Mouse (Mus musculus) MEL (cell line): ENCODE data around the gene Engase. TPM values are rescaled to one million over a fixed set of nuclear protein-coding genes. Genes with fewer than 3 reads are reported as not detected.

Source experiments
- DNase-seq: peaks from one replicate; pipeline ENCODE4 v3.0.0; 2011; ENCODE audit warnings: low read depth, low spot score
- H3K27ac ChIP-seq: 2 replicates; pipeline ENCODE4 v1.5.1; 2012; ENCODE audit warnings: low read depth, mild to moderate bottlenecking, control low read depth, low read length, moderate library complexity; ENCODE audit not compliant: control insufficient read depth
- H3K27me3 ChIP-seq, 2 experiments: fragments of 150-350 bp in 1 of 2; sonication (generic) in 1 of 2; 2 replicates each; pipeline ENCODE4 v1.6.1; 2012; ENCODE audit warnings: low read length in 2 of 2, mild to moderate bottlenecking in 2 of 2, improper control_type of control experiment in 1 of 2, moderate library complexity in 1 of 2; ENCODE audit not compliant: insufficient read depth in 2 of 2, control insufficient read depth in 1 of 2
- H3K36me3 ChIP-seq, 2 experiments: 2 replicates each; pipeline ENCODE4 v1.6.1; 2012 to 2014; ENCODE audit warnings: low read length in 2 of 2, improper control_type of control experiment in 1 of 2, inconsistent platforms in 1 of 2, mild to moderate bottlenecking in 1 of 2; ENCODE audit not compliant: insufficient read depth in 2 of 2, control insufficient read depth in 1 of 2
- H3K4me1 ChIP-seq, 2 experiments: fragments of 150-350 bp in 1 of 2; sonication (generic) in 1 of 2; 2 replicates each; pipeline ENCODE4 v1.6.1; 2012; ENCODE audit warnings: low read length in 2 of 2, improper control_type of control experiment in 1 of 2, mild to moderate bottlenecking in 1 of 2; ENCODE audit not compliant: insufficient read depth in 2 of 2, control insufficient read depth in 1 of 2
- H3K4me3 ChIP-seq, 2 experiments: fragments of 150-350 bp in 1 of 2; sonication (generic) in 1 of 2; 2 replicates each; pipeline ENCODE4 v1.5.1; 2012; ENCODE audit warnings: low read depth in 2 of 2, low read length in 2 of 2, mild to moderate bottlenecking in 2 of 2, moderate library complexity in 2 of 2, control low read depth in 1 of 2, improper control_type of control experiment in 1 of 2; ENCODE audit not compliant: control insufficient read depth in 1 of 2, insufficient read depth in 1 of 2
- H3K79me2 ChIP-seq: 2 replicates; pipeline ENCODE4 v1.6.1; 2012; ENCODE audit warnings: mild to moderate bottlenecking, low read length, moderate library complexity; ENCODE audit not compliant: control insufficient read depth, poor library complexity, insufficient read depth
- H3K9ac ChIP-seq: 2 replicates; pipeline ENCODE4 v1.6.1; 2012; ENCODE audit warnings: low read depth, mild to moderate bottlenecking, control low read depth, low read length, moderate library complexity; ENCODE audit not compliant: control insufficient read depth, poor library complexity, severe bottlenecking
- H3K9me3 ChIP-seq: fragments of 150-350 bp; sonication (generic); replicated peaks from 2 replicates; pipeline ENCODE4 v1.6.1; 2012; ENCODE audit warnings: mild to moderate bottlenecking, low read length, improper control_type of control experiment, moderate library complexity; ENCODE audit not compliant: insufficient read depth
- CHD2 ChIP-seq: IDR thresholded peaks from 2 replicates; pipeline ENCODE4 v1.6.1; 2011; ENCODE audit warnings: low read length, improper control_type of control experiment
- CTCF ChIP-seq, 3 experiments: IDR thresholded peaks in 2 of 3; conservative IDR thresholded peaks in 1 of 3; 2 replicates each; pipeline ENCODE4 v1.5.1; 2011 to 2012; ENCODE audit warnings: low read length in 3 of 3, low read depth in 2 of 3, mild to moderate bottlenecking in 2 of 3, improper control_type of control experiment in 1 of 3, inconsistent platforms in 1 of 3, mixed read lengths in 1 of 3, moderate library complexity in 1 of 3; ENCODE audit not compliant: control insufficient read depth in 1 of 3, insufficient read depth in 1 of 3, poor library complexity in 1 of 3, severe bottlenecking in 1 of 3
- E2F4 ChIP-seq: IDR thresholded peaks from 2 replicates; pipeline ENCODE4 v1.6.1; 2011; ENCODE audit warnings: low read depth, low read length, improper control_type of control experiment, borderline replicate concordance
- ETS1 ChIP-seq: IDR thresholded peaks from 2 replicates; pipeline ENCODE4 v1.6.1; 2012; ENCODE audit warnings: low read depth, mild to moderate bottlenecking, inconsistent platforms, low read length, improper control_type of control experiment, moderate library complexity
- GATA1 ChIP-seq: IDR thresholded peaks from 2 replicates; pipeline ENCODE4 v1.6.1; 2011; ENCODE audit warnings: low read depth, low read length, improper control_type of control experiment
- HCFC1 ChIP-seq: IDR thresholded peaks from 2 replicates; pipeline ENCODE4 v1.6.1; 2012; ENCODE audit warnings: low read depth, mild to moderate bottlenecking, inconsistent platforms, low read length, improper control_type of control experiment, moderate library complexity
- KAT2A ChIP-seq: conservative IDR thresholded peaks from 2 replicates; pipeline ENCODE4 v1.6.1; 2012; ENCODE audit warnings: low read depth, low read length, improper control_type of control experiment, inconsistent platforms
- MAFK ChIP-seq: IDR thresholded peaks from 2 replicates; pipeline ENCODE4 v1.6.1; 2011; ENCODE audit warnings: low read depth, mild to moderate bottlenecking, low read length, improper control_type of control experiment, borderline replicate concordance
- MAX ChIP-seq: IDR thresholded peaks from 2 replicates; pipeline ENCODE4 v1.6.1; 2011; ENCODE audit warnings: low read length, improper control_type of control experiment
- MAZ ChIP-seq: IDR thresholded peaks from 2 replicates; pipeline ENCODE4 v1.6.1; 2012; ENCODE audit warnings: low read depth, mild to moderate bottlenecking, inconsistent platforms, low read length, improper control_type of control experiment
- MEF2A ChIP-seq: IDR thresholded peaks from 2 replicates; pipeline ENCODE4 v1.6.1; 2014; ENCODE audit warnings: low read depth, mild to moderate bottlenecking, inconsistent platforms, low read length, improper control_type of control experiment; ENCODE audit not compliant: poor library complexity, insufficient replicate concordance, severe bottlenecking; ENCODE audit errors: extremely low read depth
- MXI1 ChIP-seq: IDR thresholded peaks from 2 replicates; pipeline ENCODE4 v1.6.1; 2011; ENCODE audit warnings: mild to moderate bottlenecking, low read depth, low read length, improper control_type of control experiment
- MYC ChIP-seq: IDR thresholded peaks from 2 replicates; pipeline ENCODE4 v1.6.1; 2011; ENCODE audit warnings: low read depth, mild to moderate bottlenecking, low read length, improper control_type of control experiment, moderate library complexity
- NELFE ChIP-seq: IDR thresholded peaks from 2 replicates; pipeline ENCODE4 v1.6.1; 2011; ENCODE audit warnings: low read depth, low read length, improper control_type of control experiment
- POLR2AphosphoS2 ChIP-seq: IDR thresholded peaks from 2 replicates; pipeline ENCODE4 v1.6.1; 2011; ENCODE audit warnings: low read length, improper control_type of control experiment
- RAD21 ChIP-seq: IDR thresholded peaks from 2 replicates; pipeline ENCODE4 v1.6.1; 2011; ENCODE audit warnings: mild to moderate bottlenecking, low read depth, low read length, improper control_type of control experiment
- RCOR1 ChIP-seq: IDR thresholded peaks from 2 replicates; pipeline ENCODE4 v1.6.1; 2012; ENCODE audit warnings: low read depth, mild to moderate bottlenecking, inconsistent platforms, low read length, improper control_type of control experiment
- SIN3A ChIP-seq: IDR thresholded peaks from 2 replicates; pipeline ENCODE4 v1.6.1; 2012; ENCODE audit warnings: low read length, improper control_type of control experiment, inconsistent platforms
- SMC3 ChIP-seq: IDR thresholded peaks from 2 replicates; pipeline ENCODE4 v1.6.1; 2011; ENCODE audit warnings: low read depth, low read length, improper control_type of control experiment
- TBP ChIP-seq: IDR thresholded peaks from 2 replicates; pipeline ENCODE4 v1.8.0; 2011; ENCODE audit warnings: low read depth, low read length, improper control_type of control experiment
- UBTF ChIP-seq: IDR thresholded peaks from 2 replicates; pipeline ENCODE4 v1.6.1; 2012; ENCODE audit warnings: low read depth, mild to moderate bottlenecking, inconsistent platforms, low read length, improper control_type of control experiment, moderate library complexity, borderline replicate concordance; ENCODE audit not compliant: insufficient read depth
- ZKSCAN1 ChIP-seq: IDR thresholded peaks from 2 replicates; pipeline ENCODE4 v1.6.1; 2012; ENCODE audit warnings: low read depth, mild to moderate bottlenecking, inconsistent platforms, low read length, improper control_type of control experiment, moderate library complexity
- ZMIZ1 ChIP-seq: IDR thresholded peaks from 2 replicates; pipeline ENCODE4 v1.6.1; 2012; ENCODE audit warnings: low read depth, mild to moderate bottlenecking, inconsistent platforms, low read length, improper control_type of control experiment, moderate library complexity
- ZNF384 ChIP-seq: IDR thresholded peaks from 2 replicates; pipeline ENCODE4 v1.6.1; 2012; ENCODE audit warnings: low read depth, mild to moderate bottlenecking, inconsistent platforms, low read length, improper control_type of control experiment
- polyA plus RNA-seq, 2 experiments: library from polyadenylated mRNA; stranded (reverse) in 1 of 2; unstranded in 1 of 2; fragments of >175 nt in 1 of 2; fragments of >200 nt in 1 of 2; gene quantifications; 2 replicates each; pipeline versions ENCODE4 v1.2.1 to v1.2.4; 2012; ENCODE audit warnings: low replicate concordance in 2 of 2, low read depth in 1 of 2; ENCODE audit not compliant: insufficient read length in 2 of 2, insufficient read depth in 1 of 2, missing spikeins in 1 of 2
- total RNA-seq: library from RNA; depleted of rRNA; stranded (reverse); fragments of 300-350 nt; gene quantifications from 2 replicates; pipeline ENCODE4 v1.2.3, GENCODE M21; 2012

Gene Engase
- total and polyA plus RNA-seq, 3 experiments = 15.3 to 23.5 TPM; not detected in 1

- Histone ChIP-seq H3K27me3 (peaks cover 2 to 5% of the 10 kb centered on the region in 2 experiments; a peak in 3 of 4 replicates), H3K9ac (no peak overlapping the region), H3K4me1 (peaks cover 4 to 8% of the 10 kb centered on the region in 2 experiments), H3K4me3 (no peak overlapping the region), H3K79me2 (no peaks in the 10 kb centered on the region), H3K27ac (no peak overlapping the region), H3K9me3 (no peaks in the 10 kb centered on the region), H3K36me3 (0 out of 4 replicates have a peak, but pooled peaks cover 0 to 2% of the 10 kb centered on the region in 2 experiments)
- DNase-seq = no peak
- TF ChIP-seq GATA1 = no peak
- TF ChIP-seq NELFE = no peak
- no peak for TF ChIP-seq ZMIZ1
- TF ChIP-seq ZNF384 = no peak
- TF ChIP-seq MAZ = no peak
- TF ChIP-seq SMC3 = no peak
- TF ChIP-seq RAD21 = no peak
- TF ChIP-seq POLR2AphosphoS2 = no peak
- no peak for TF ChIP-seq MEF2A
- TF ChIP-seq TBP = no peak
- no peak for TF ChIP-seq E2F4
Measured at GRCm38 (mm10) chr11:118436471-118436935, 40.1 kb upstream of the Engase start.

- no peak overlapping the region for H3K27ac ChIP-seq
- H3K9me3 ChIP-seq = no peaks in the 10 kb centered on the region
- no peaks in the 10 kb centered on the region for H3K36me3 ChIP-seq
- no peak for DNase-seq
- no peaks in the 10 kb centered on the region for H3K79me2 ChIP-seq
- H3K4me3 ChIP-seq = no peak overlapping the region
- no peaks in the 10 kb centered on the region; a peak in 2 of 4 replicates for H3K4me1 ChIP-seq
- H3K9ac ChIP-seq = no peak overlapping the region
- TF ChIP-seq SIN3A (no peak), MAFK (no peak), CTCF (IDR thresholded peaks at IDR 0.05 in 2 of 3, conservative IDR thresholded peaks at IDR 0.05 in 1 of 3; ENCODE audit: control insufficient read depth in 1 of 3, insufficient read depth in 1 of 3, low read depth in 2 of 3, low read length in 3 of 3, poor library complexity in 1 of 3, severe bottlenecking in 1 of 3) (no peak), RCOR1 (no peak), KAT2A (no peak), MYC (no peak), ZNF384 (no peak), MAX (no peak), ZMIZ1 (no peak), ETS1 (no peak), MXI1 (no peak), CHD2 (no peak), HCFC1 (no peak), POLR2AphosphoS2 (no peak), ZKSCAN1 (no peak), UBTF (no peak)
- H3K27me3 ChIP-seq = peaks cover 2 to 5% of the 10 kb centered on the region in 2 experiments; a peak in 3 of 4 replicates
Measured at GRCm38 (mm10) chr11:118438665-118439414, 37.8 kb upstream of the Engase start.
